Comparison of ENCODE assay signal across 9 mouse cellular contexts in the genomic region with DNA sequence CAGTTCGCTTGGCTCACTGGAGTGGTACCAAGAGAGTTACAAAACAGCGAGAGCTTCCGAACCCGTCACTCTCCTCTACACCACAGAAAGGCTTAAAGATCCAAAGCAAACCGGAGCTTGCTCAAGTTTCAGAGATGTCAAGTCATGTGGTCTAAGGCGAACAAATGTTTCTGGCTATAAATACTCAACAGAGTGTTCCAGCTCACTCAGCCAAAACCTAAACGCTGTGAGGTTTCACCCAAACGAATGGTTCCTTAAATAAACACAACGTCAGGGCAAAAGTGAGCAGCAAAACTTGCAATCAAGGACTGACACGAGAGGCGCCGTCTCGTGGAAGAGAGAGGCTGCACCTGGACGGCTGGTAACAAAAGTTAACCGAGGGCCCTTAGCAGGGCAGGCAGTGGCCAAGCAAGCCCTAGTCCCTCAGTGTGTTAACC.
DNase-seq lines count a peak whose midpoint lies in the region; ATAC-seq and TF ChIP-seq lines count a peak whose summit lies in the region.
"Had no signal": no experiment of that assay in that cellular context is flagged by ENCODE, and none has a peak within 500 bp of the region (broad histone marks: within the 10 kb centered on the region; RNA-seq: fewer than 3 reads in every experiment).

No protein-coding gene starts in this region.

- H3K27ac ChIP-seq in limb, embryonic 14.5 days (replicated peaks; ENCODE audit: low read depth, low read length), result peak overlapping the region; percentile 45; the same call in 1 of the 2 replicates
- no peak overlapping the region for H3K27ac ChIP-seq in hindbrain, embryonic 10.5 days
- no peak overlapping the region for H3K27ac ChIP-seq in forebrain, embryonic 15.5 days (replicated peaks)
- H3K27ac ChIP-seq: heart, adult 2 months had no signal

- H3K27me3 ChIP-seq in limb, embryonic 14.5 days (ENCODE audit: control insufficient read depth, insufficient read depth, low read length), result no peaks in the 10 kb centered on the region
- no peaks in the 10 kb centered on the region for H3K27me3 ChIP-seq in hindbrain, embryonic 10.5 days (ENCODE audit: insufficient read depth, poor library complexity, severe bottlenecking)
- H3K27me3 ChIP-seq in forebrain, embryonic 15.5 days, result no peaks in the 10 kb centered on the region

- peaks cover 8% of the 10 kb centered on the region; the same call in 1 of the 2 replicates for H3K4me1 ChIP-seq in limb, embryonic 14.5 days (ENCODE audit: control insufficient read depth, insufficient read depth, low read length)
- no peaks in the 10 kb centered on the region for H3K4me1 ChIP-seq in hindbrain, embryonic 10.5 days (replicated peaks)
- H3K4me1 ChIP-seq in forebrain, embryonic 15.5 days, result no peaks in the 10 kb centered on the region

- H3K4me3 ChIP-seq in limb, embryonic 14.5 days (replicated peaks; ENCODE audit: low read length), result no peak overlapping the region
- H3K4me3 ChIP-seq in hindbrain, embryonic 10.5 days, result no peak overlapping the region
- no peak overlapping the region for H3K4me3 ChIP-seq in forebrain, embryonic 15.5 days
- H3K4me3 ChIP-seq: heart, adult 2 months had no signal

- H3K9me3 ChIP-seq in limb, embryonic 14.5 days (ENCODE audit: control insufficient read depth, low read length), result no peaks in the 10 kb centered on the region
- H3K9me3 ChIP-seq in hindbrain, embryonic 10.5 days, result no peaks in the 10 kb centered on the region; the same call in 1 of the 2 replicates
- H3K9me3 ChIP-seq in forebrain, embryonic 15.5 days, result no peaks in the 10 kb centered on the region

- peak; percentile 55; the same call in 1 of the 2 replicates for ATAC-seq in limb, embryonic 14.5 days (ENCODE audit: low FRiP score, low read depth)
- ATAC-seq in forebrain, embryonic 15.5 days (replicated peaks), result no peak

- no peak for TF ChIP-seq POLR2A in limb, embryonic 14.5 days (IDR thresholded peaks at IDR 0.05; ENCODE audit: borderline replicate concordance, extremely low read depth, insufficient read depth, insufficient read length)

- 63% methylated on average over 15 of the region's 15 CpGs for WGBS in limb, embryonic 14.5 days
- 84% methylated on average over 15 of the region's 15 CpGs for WGBS in hindbrain, embryonic 10.5 days
- WGBS in forebrain, embryonic 15.5 days, result 85% methylated on average over 15 of the region's 15 CpGs

- peak; percentile 3 for DNase-seq in kidney, adult 11 months
- no peak for DNase-seq in kidney, adult 18-20 months
- peak; percentile 10 for DNase-seq in adipocyte (ENCODE audit: low spot score)
- DNase-seq in limb, embryonic 14.5 days (ENCODE audit: low spot score), result peak; percentile 34
- DNase-seq in spleen, adult 18-20 months, result peak; percentile 63 to 75
- DNase-seq in hindbrain, embryonic 10.5 days (ENCODE audit: low spot score), result no peak
- no peak for DNase-seq in urinary bladder, adult 18-20 months (ENCODE audit: low spot score in 2 of 2)

- H3K9ac ChIP-seq in limb, embryonic 14.5 days (ENCODE audit: low read depth, low read length, severe bottlenecking), result no peak overlapping the region
- H3K9ac ChIP-seq in forebrain, embryonic 15.5 days (replicated peaks), result no peak overlapping the region

- no peaks in the 10 kb centered on the region for H3K36me3 ChIP-seq in limb, embryonic 14.5 days (ENCODE audit: control insufficient read depth, insufficient read depth, low read length)
- H3K36me3 ChIP-seq in hindbrain, embryonic 10.5 days, result no peaks in the 10 kb centered on the region
- H3K36me3 ChIP-seq in forebrain, embryonic 15.5 days, result no peaks in the 10 kb centered on the region

- H3K4me2 ChIP-seq in limb, embryonic 14.5 days (replicated peaks; ENCODE audit: low read depth, low read length, severe bottlenecking), result no peak overlapping the region
- H3K4me2 ChIP-seq in forebrain, embryonic 15.5 days (replicated peaks), result no peak overlapping the region

Comparison
In these comparisons a context has a peak if more than half of its experiments do, and no peak if none do; other contexts are left out.
1. DNase-seq: peak in kidney, adult 11 months (single experiment), adipocyte (single experiment), limb, embryonic 14.5 days (single experiment) and spleen, adult 18-20 months (2 of 2); none in kidney, adult 18-20 months (single experiment), hindbrain, embryonic 10.5 days (single experiment) and urinary bladder, adult 18-20 months (0 of 2).